Mouse (Mus musculus) hindbrain, embryonic 12.5 days (tissue): Measurements from ENCODE around the gene 1700011M02Rik. TPM values are rescaled to one million over a fixed set of nuclear protein-coding genes. Genes with fewer than 3 reads are reported as not detected.
A peak's percentile ranks its signal among the peaks of the same experiment; 100 is the strongest.
"Not testable (repeated sequence)": the region's sequence is repeated elsewhere in the genome, so short reads cannot be mapped to it uniquely, and the experiment has no call there.

ENCODE experiments used
- ATAC-seq: fragments of 200-750 bp; cut with Nextera tagmentation; 2 replicates; pipeline ENCODE4 v1.8.0; 2017; ENCODE audit warnings: moderate TSS enrichment; ENCODE audit not compliant: low FRiP score
- H3K27ac ChIP-seq: fragments of 300-500 bp; sonication (generic); 2 replicates; pipeline ENCODE4 v1.5.1; 2016; ENCODE audit warnings: mild to moderate bottlenecking
- H3K27me3 ChIP-seq: fragments of 300-500 bp; sonication (generic); 2 replicates; pipeline ENCODE4 v1.6.1; 2016; ENCODE audit warnings: mild to moderate bottlenecking
- H3K36me3 ChIP-seq: fragments of 300-500 bp; sonication (generic); 2 replicates; pipeline ENCODE4 v1.6.1; 2016; ENCODE audit warnings: mild to moderate bottlenecking
- H3K4me1 ChIP-seq: fragments of 300-500 bp; sonication (generic); 2 replicates; pipeline ENCODE4 v1.6.1; 2016
- H3K4me2 ChIP-seq: fragments of 300-500 bp; sonication (generic); replicated peaks from 2 replicates; pipeline ENCODE4 v1.6.1; 2016; ENCODE audit warnings: mild to moderate bottlenecking
- H3K4me3 ChIP-seq: fragments of 300-500 bp; sonication (generic); 2 replicates; pipeline ENCODE4 v1.5.1; 2016; ENCODE audit warnings: mild to moderate bottlenecking
- H3K9ac ChIP-seq: fragments of 300-500 bp; sonication (generic); 2 replicates; pipeline ENCODE4 v1.6.1; 2016; ENCODE audit warnings: mild to moderate bottlenecking, moderate library complexity
- H3K9me3 ChIP-seq: fragments of 300-500 bp; sonication (generic); replicated peaks from 2 replicates; pipeline ENCODE4 v1.6.1; 2016; ENCODE audit warnings: mild to moderate bottlenecking
- WGBS: fragments of 180-500 bp; shearing (Covaris S2); methylation state at CpG from one replicate; pipeline ENCODE4 v1.1.7; 2016; 5-methylcytosine and 5-hydroxymethylcytosine counted together
- polyA plus RNA-seq: library from polyadenylated mRNA; unstranded; fragments of >200 nt; fragmentation: Nextera tagmentation; extraction: Ambion mirVana; gene quantifications from 2 replicates; pipeline ENCODE4 v1.2.1, GENCODE M21; 2016

The 1700011M02Rik gene
- not detected in 2 replicates for polyA plus RNA-seq

GRCm38 (mm10) chrX:102908587-102908986 lies at the start of gene 1700011M02Rik, which contains the start of gene Dmrtc1a:
Gene 1700011M02Rik, plus strand, starts transcription at chrX:102908905.
Gene Dmrtc1a, minus strand, starts transcription at chrX:102908687.
- 88% methylated on average over 7 of the region's 9 CpGs for WGBS

DNA sequence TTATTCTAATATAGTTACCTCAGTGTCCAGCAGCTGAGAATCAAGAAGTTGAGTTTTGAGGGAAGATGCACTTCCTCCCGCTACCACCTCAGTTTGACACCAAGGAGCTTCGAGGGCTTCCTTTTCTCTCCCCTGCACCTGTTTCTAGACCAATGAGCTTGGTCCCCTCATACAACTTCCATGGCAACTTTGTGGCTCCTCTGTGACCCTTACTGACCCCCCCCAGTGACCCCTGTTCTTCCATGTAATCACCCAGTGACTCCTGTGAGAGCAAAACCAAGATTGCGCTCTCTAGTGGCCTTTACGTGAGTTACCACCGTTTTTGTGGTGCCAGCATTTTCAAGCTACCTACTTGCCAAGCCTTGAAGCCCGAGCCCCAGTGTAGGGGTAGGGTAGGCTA lies 40.8 kb upstream of the 1700011M02Rik start, which contains the start of gene 1700031F05Rik:
Gene 1700031F05Rik (minus strand): TSS at position 101 of the 400 bp plus-strand sequence.
- Histone ChIP-seq H3K4me2 (no peak within 1 kb of the TSS), H3K36me3 (no peaks in the 10 kb centered on the region), H3K27me3 (peaks cover 5% of the 10 kb centered on the region; the same call in 1 of the 2 replicates), H3K9me3 (no peaks in the 10 kb centered on the region), H3K27ac (no peak within 1 kb of the TSS), H3K4me3 (no peak within 1 kb of the TSS), H3K4me1 (no peaks in the 10 kb centered on the region), H3K9ac (no peak within 1 kb of the TSS)
- ATAC-seq = no peak
- whole genome bisulfite sequencing = 93% methylated on average over 6 of the region's 6 CpGs

More at GRCm38 (mm10) chrX:102908587-102908986, at the start of gene 1700011M02Rik, which contains the start of gene Dmrtc1a:
- not testable (repeated sequence) for H3K4me1 ChIP-seq, H3K4me2 ChIP-seq, H3K27ac ChIP-seq, H3K4me3 ChIP-seq, H3K36me3 ChIP-seq, H3K9me3 ChIP-seq, ATAC-seq, H3K9ac ChIP-seq
- peaks cover 25% of the 10 kb centered on the region; the same call in 1 of the 2 replicates for H3K27me3 ChIP-seq

DNA sequence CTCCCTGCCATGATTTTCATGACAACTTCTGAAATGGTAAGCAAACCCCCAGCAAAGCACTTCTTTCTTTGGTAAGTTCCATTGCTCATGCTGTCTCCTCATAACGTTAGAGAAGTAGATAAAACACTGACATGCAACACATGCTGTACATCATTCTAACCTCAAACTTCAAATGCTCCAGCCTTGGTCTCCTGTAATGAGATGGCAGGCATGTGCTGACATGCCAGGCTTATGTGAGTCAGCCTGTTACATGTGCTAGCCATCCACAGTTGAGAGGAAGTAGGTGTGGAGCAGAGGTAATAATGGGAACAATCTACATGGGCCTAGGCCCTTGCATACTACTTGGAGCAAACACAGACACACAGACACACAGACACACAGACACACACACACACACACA lies 6.1 kb downstream of the 1700011M02Rik start:
- H3K27me3 ChIP-seq, H3K4me3 ChIP-seq, H3K9ac ChIP-seq, H3K36me3 ChIP-seq, H3K4me1 ChIP-seq, H3K9me3 ChIP-seq, H3K27ac ChIP-seq, ATAC-seq, H3K4me2 ChIP-seq: not testable (repeated sequence)
- WGBS = 84% methylated on average over 1 of the region's 1 CpGs

DNA sequence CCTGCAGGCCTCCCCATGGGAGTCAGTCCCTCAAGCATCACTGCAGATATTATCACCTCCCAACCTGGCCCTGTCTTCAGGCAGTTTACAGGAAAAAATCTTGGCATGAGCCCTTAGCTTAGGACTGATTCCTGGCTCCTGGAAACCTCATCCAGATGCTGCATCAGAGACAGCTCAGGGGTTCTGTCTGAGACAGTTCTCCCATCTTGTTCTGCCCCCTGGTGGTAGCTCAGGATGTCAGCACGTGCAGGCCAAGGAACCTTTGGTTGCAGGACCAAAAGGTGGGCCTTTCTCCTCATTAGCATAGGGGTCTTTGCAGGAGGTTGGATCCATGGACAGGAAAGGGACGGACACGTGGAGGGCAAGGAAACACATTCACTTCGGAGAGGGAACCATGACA lies 18.0 kb downstream of the 1700011M02Rik start:
- not testable (repeated sequence) for H3K4me2 ChIP-seq, H3K4me3 ChIP-seq, H3K27me3 ChIP-seq, H3K27ac ChIP-seq, H3K9me3 ChIP-seq, ATAC-seq, H3K4me1 ChIP-seq, H3K36me3 ChIP-seq, H3K9ac ChIP-seq
- 31% methylated on average over 4 of the region's 4 CpGs for WGBS

GRCm38 (mm10) chrX:102928072-102928471 lies 19.4 kb downstream of the 1700011M02Rik start, which contains the start of gene 1700018G05Rik:
Gene 1700018G05Rik, plus strand, starts transcription at chrX:102928372.
- not testable (repeated sequence) for H3K4me2 ChIP-seq, ATAC-seq, H3K36me3 ChIP-seq, H3K9me3 ChIP-seq, H3K27ac ChIP-seq, H3K4me3 ChIP-seq, H3K9ac ChIP-seq, H3K27me3 ChIP-seq, H3K4me1 ChIP-seq
- WGBS = 91% methylated on average over 6 of the region's 6 CpGs

- H3K36me3 ChIP-seq = no peaks in the 10 kb centered on the region
- H3K9me3 ChIP-seq = no peaks in the 10 kb centered on the region
- no peak overlapping the region for H3K27ac ChIP-seq
- peak overlapping the region; percentile 50 for H3K4me3 ChIP-seq
- peak overlapping the region; percentile 66 for H3K4me2 ChIP-seq
- peaks cover 32% of the 10 kb centered on the region for H3K27me3 ChIP-seq
- H3K9ac ChIP-seq = no peak overlapping the region
- WGBS = 49% methylated on average over 12 of the region's 12 CpGs
- no peaks in the 10 kb centered on the region for H3K4me1 ChIP-seq
- ATAC-seq = peak; percentile 20; the same call in 1 of the 2 replicates
Measured at GRCm38 (mm10) chrX:102932992-102933570, 24.4 kb downstream of the 1700011M02Rik start.

DNA sequence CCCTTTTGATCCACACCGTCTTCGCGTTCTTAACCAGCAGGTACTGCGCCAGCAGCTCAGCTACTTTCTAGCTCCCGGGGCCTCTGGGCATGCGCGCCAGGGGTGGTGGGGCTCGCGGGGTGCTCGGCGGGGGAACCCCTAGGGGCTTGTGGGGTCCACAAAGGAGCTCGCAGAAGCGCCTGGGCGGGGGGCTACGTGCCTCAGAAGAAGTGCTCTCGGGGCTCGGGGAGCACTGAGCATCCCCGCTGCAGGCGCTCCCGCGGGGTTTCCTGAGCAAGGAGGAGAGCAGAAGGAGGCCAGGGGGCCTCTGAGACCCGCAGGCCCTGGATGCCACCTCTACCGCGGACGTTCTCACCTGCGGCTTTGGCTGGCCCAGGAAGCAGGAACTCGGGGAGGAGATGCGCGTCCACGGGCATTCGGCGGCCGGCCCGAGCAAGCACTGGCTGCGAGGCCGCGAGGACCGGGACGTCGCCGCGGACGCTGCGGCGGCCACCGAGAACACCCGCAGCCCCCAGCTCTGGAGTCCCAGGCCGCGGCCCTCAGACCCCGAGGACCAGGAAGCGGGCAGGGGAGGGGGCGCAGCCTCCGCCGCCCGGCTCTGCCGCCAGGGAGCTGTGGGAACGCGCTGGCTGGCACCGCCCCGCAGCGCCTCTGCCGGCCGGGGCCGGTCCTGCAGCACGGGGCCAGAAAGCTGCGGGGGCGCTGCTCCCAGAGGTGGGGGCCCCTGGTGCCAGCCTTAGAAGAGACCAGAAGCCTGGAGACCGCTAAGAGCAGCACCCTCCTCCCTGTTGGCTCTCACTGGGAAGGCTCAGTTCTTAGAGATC lies 25.1 kb downstream of the 1700011M02Rik start:
- H3K9ac ChIP-seq = peak overlapping the region; percentile 67
- H3K4me2 ChIP-seq = peak overlapping the region; percentile 66
- H3K4me3 ChIP-seq = peak overlapping the region; percentile 50
- ATAC-seq = peak; percentile 85
- H3K27ac ChIP-seq = no peak overlapping the region
- H3K36me3 ChIP-seq = no peaks in the 10 kb centered on the region
- H3K9me3 ChIP-seq = no peaks in the 10 kb centered on the region
- WGBS = 28% methylated on average over 62 of the region's 68 CpGs
- H3K27me3 ChIP-seq = peaks cover 32% of the 10 kb centered on the region
- H3K4me1 ChIP-seq = no peaks in the 10 kb centered on the region

DNA sequence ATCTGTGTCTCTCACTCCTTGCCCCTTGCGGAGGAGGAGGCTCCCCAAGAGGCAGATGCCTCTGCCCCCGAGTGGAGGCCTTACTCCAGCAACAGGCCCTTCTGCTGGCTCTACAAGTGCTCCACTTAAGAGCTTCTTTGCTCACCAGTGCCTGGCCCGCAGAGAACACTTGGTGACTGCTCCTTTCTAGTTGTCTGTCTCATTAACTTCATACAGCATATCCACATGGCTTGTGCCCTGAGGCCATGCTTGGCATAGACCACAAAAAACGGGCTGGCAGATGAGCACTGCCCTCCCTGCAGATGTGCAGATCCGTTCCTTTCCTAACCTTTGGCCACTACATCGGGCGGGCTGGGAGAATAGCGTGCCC lies 25.7 kb downstream of the 1700011M02Rik start:
- Histone ChIP-seq H3K9me3 (no peaks in the 10 kb centered on the region), H3K27me3 (peaks cover 32% of the 10 kb centered on the region), H3K4me2 (peak overlapping the region; percentile 66), H3K4me3 (peak overlapping the region; percentile 50), H3K27ac (no peak overlapping the region), H3K4me1 (no peaks in the 10 kb centered on the region), H3K9ac (no peak overlapping the region), H3K36me3 (no peaks in the 10 kb centered on the region)
- 69% methylated on average over 8 of the region's 8 CpGs for WGBS
- ATAC-seq = no peak

GRCm38 (mm10) chrX:102936743-102937142 lies 28.0 kb downstream of the 1700011M02Rik start:
- no peak for ATAC-seq
- no peak overlapping the region for H3K4me2 ChIP-seq
- no peak overlapping the region for H3K27ac ChIP-seq
- no peaks in the 10 kb centered on the region for H3K4me1 ChIP-seq
- no peak overlapping the region for H3K9ac ChIP-seq
- H3K9me3 ChIP-seq = no peaks in the 10 kb centered on the region
- no peaks in the 10 kb centered on the region for H3K36me3 ChIP-seq
- peaks cover 32% of the 10 kb centered on the region for H3K27me3 ChIP-seq
- WGBS = 80% methylated on average over 5 of the region's 5 CpGs
- no peak overlapping the region for H3K4me3 ChIP-seq

DNA sequence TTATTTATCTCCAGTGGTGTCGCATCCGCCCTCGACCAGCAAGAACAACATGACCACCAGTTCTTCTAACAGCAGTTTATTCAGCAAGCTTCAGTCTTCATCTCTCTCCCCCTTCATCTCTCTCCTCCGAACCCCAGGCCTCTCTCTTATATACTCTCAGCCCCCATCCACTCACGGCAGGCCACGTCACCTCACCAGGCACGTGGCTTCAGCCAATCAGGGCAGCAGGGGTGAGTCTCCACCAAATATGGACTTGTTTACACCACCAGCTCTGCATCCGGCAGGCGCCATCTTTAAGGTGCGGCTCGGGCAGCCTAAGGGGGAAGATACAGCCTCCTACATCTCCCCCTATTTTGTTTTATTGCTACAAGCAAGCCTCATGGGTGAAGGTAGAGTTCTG lies 41.4 kb downstream of the 1700011M02Rik start:
- not testable (repeated sequence) for H3K9ac ChIP-seq, ATAC-seq, H3K4me3 ChIP-seq, H3K4me1 ChIP-seq, H3K4me2 ChIP-seq, H3K27me3 ChIP-seq, H3K27ac ChIP-seq, H3K9me3 ChIP-seq, H3K36me3 ChIP-seq
- WGBS = 88% methylated on average over 11 of the region's 11 CpGs

- no peaks in the 10 kb centered on the region for H3K36me3 ChIP-seq
- no peak overlapping the region for H3K9ac ChIP-seq
- H3K4me3 ChIP-seq = no peak overlapping the region
- H3K27me3 ChIP-seq = peaks cover 4% of the 10 kb centered on the region; the same call in 1 of the 2 replicates
- H3K4me1 ChIP-seq = no peaks in the 10 kb centered on the region
- no peaks in the 10 kb centered on the region for H3K9me3 ChIP-seq
- ATAC-seq = no peak
- WGBS = 44% methylated on average over 4 of the region's 4 CpGs
- H3K27ac ChIP-seq = no peak overlapping the region
- H3K4me2 ChIP-seq = no peak overlapping the region
Measured at GRCm38 (mm10) chrX:102958917-102959316, 50.2 kb downstream of the 1700011M02Rik start.
